Mouse (Mus musculus) layer of hippocampus, postnatal 14 days (tissue): ENCODE data around the gene Rln3. TPM values are rescaled to one million over a fixed set of nuclear protein-coding genes. Genes with fewer than 3 reads are reported as not detected.

Experiments
- DNase-seq, 2 experiments: peaks; one replicate each; pipeline ENCODE4 v3.0.0; 2021 to 2022; ENCODE audit warnings: low spot score in 2 of 2, mixed read lengths in 1 of 2
- long read RNA-seq, 2 experiments: library from polyadenylated mRNA; stranded (forward); transcript quantifications; one replicate each; pipeline ENCODE4 v2.0.0; 2021
- total RNA-seq, 2 experiments: library from RNA; stranded (reverse); gene quantifications; 2 replicates each; pipeline ENCODE4 v1.2.3; 2021

The Rln3 gene
- total RNA-seq, result not detected
- long read RNA-seq, experiment 1, result 0 reads
- long read RNA-seq, experiment 2, result 0 reads

DNA sequence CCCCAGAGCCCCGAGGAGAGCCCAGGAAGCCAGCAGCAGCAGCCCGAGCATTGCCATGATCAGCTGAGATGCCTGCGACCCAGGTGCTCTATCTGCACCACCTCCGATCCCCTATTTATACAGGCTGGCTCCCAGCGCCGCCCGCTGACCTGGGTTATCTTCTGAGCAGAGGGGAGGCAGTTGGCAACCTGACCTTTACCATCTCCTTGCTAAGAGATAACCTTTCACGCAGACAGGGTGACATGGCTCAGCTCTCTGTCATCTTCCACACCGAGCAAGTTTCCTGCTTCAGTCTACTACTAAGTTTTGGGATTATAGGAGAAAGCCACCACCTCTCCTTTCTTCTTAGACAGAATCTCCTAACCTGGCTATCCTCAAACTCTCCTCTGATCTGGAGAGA lies at the start of gene Rln3:
Gene Rln3, minus strand, starts transcription at position 101 of the 400 bp plus-strand sequence.
- DNase-seq, result no peak

DNA sequence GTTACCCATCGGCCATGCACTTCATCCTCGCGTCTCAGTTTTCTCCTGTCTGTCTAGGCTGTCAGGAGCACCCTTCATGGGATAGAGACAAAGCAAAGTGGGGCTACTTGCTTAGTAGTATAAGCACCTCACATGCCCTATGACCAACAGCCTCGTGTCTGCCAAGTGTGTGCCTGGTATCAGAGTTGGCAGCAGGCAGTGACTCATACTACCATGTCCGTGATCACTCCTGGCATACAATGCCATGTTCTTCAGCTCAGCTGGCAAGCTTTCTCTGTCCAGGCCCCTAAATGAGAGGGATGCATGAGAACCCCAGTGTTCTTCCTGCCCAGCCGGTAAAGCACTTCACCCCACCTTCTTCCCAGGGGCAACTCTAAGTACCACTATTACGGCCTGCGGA lies 45.8 kb upstream of the Rln3 start:
- DNase-seq, result no peak

DNA sequence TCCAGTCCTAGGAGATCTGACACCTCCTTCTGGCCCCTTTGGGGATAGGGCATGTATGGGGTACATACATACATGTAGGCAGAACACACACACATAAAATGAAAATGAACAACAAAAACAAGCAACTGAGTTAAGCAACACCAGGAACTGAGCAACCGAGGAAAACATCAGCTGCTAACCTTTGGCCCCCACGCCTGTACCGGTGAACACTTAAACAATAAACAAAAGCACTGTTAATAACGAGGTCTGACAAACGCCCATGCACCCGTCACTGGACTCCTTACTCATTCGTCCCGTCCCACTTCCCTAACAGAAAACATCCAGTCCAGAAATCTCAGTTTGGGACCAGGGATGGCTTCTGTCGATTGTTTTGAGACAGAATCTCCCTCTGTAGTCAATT lies 44.5 kb upstream of the Rln3 start:
- no peak for DNase-seq

DNA sequence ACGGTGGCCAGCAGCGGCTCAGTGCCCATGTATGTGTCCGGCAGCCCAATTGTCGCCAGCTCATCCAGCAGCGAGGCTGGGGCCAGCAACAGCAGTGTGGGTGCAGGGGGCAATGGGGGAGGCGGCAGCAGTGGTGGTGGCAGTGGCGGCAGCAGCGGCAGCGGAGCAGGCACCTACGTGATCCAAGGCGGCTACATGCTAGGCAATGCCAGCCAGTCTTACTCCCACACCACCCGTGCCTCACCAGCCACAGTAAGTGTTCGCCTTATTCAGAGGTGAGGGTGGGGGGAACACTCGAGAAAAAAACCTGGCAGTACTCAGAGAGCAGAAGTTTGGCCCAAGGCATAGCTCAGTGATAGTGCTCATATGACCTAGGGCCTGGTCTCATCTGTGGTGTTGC lies 43.0 kb upstream of the Rln3 start:
- DNase-seq, result no peak

DNA sequence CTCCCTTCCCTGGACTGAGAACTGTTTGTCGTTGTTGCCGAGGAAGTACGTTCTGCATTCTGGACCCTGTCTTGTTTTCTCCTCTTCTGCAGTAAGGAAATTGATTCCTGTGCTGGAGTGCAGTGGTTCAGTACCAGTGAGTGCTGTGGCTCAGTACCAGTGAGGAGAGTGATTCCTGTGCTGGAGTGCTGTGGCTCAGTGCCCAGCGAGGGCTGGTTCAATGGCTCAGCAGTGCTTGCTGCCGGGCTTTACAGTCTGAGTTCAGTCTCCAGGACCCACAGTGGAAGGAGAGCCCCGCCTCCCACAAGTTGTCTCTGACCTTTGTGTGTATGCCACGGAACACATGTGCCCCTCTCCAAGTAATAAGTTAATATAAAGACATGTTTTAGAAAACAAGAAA lies 42.4 kb upstream of the Rln3 start:
- no peak for DNase-seq

DNA sequence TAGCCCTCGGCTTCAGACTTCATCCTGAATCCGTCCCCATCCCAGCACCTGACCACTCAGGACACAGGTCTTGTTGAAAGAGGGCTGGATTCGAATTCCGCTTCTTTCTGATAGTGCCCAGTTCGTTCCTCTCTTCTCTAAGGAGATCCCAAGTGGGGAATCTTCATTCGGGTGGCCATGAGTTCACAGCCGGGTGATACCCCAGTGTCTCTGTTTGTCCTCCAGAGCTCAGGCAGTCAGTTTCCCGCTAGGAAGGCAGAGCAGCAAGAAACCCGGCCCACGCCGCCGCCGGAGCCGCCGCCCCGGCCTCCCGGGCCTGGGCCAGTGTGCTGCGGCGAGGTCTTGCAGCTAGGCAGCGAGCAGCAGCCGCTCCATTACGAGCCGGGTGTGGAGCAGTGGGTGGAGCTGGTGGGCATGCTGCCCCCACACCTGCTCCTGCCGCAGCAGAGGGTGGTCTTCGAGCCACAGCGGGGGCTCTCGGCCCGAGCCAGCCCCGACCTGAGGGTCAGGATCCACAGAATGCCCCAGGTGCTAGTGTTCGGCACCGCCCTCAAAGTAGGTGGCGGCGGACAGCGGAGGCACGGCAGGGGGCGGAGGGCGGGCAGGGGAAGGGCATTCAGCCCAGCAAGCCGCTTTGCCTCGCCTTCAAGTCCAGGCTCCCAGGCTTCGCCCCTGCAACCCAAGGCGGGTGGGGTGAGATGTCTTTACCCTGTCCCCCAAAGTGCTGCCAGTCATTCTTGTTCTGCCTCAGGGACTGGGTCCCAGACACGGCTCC lies 39.7 kb upstream of the Rln3 start:
- DNase-seq, result no peak

DNA sequence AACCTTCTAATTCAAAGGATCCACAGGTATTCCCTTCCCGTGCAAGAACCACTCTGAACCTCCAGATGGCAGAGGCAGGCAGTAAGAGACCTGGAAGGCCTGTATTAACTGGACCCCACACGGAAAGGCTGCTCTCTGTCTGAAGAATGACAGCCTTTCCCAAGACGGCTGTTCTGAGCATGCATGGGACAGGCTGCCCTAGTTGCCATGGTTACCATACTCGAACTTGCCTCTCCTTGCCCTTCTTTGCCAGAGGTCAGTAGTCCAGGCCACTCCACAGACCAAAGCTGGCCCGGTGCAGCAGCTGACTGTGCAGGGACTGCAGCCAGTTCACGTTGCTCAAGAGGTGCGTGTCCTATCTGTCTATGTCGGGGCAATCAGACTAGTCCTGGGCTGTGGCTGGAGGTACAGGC lies 39.0 kb upstream of the Rln3 start:
- DNase-seq, result no peak

DNA sequence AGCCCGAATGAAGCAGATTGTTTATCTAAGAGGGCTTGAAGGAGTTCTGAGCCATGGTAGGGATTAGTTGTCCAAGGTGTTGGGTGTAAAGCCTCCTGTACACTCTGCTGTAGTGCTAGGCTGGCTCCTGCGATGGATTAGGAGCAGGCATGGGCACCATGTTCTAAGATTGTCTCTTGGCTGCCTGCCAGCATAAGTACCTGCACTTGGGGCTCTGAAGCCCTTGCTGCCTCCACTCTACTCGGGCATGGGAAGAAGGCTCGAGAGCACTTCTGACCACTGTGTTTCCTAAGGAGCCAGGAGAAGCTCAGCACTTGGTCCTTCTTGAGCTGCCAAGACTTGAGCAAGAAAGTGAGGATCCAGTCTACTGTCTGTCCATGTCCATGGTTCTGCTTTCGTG lies 34.4 kb upstream of the Rln3 start:
- DNase-seq, result no peak

DNA sequence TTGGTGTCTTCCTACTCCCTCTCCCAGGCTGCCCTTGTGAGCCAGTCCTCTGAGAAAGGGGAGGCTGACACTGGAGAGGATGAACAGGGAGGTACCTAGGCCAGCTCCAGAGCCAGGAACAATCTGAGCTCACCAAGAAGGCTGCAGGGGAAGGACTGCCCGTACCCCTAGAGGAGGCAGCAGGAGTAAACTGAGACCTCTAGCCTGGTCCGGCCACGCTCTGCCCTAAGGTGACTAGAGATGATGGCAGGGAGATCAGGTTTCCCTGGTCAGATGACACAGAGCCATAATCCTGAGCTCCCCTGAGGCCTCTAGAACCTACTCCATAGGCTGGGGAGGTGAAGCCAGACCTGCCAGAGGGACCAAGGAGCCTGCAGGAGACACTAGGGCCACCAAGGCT lies 32.0 kb upstream of the Rln3 start:
- no peak for DNase-seq

DNA sequence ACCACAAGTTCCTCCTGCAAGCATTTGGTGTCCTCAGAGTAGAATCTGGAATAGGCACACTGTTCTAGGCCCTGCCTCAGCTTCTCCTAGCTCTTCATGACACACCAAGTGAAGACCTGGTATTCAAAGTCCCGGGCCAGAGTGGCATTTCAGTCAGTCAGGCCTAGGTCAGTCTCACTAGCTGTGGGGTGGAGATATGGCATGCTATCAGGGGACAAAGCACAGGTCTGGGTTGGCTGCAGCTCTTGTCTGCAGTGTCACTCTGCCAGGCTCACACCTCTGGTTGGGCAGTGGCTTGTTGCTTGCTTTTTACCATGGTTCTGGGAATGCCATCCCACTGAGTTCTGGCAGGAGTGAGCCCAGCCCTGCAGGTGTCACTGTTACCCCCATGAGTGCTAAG lies 31.6 kb upstream of the Rln3 start:
- DNase-seq, result no peak

DNA sequence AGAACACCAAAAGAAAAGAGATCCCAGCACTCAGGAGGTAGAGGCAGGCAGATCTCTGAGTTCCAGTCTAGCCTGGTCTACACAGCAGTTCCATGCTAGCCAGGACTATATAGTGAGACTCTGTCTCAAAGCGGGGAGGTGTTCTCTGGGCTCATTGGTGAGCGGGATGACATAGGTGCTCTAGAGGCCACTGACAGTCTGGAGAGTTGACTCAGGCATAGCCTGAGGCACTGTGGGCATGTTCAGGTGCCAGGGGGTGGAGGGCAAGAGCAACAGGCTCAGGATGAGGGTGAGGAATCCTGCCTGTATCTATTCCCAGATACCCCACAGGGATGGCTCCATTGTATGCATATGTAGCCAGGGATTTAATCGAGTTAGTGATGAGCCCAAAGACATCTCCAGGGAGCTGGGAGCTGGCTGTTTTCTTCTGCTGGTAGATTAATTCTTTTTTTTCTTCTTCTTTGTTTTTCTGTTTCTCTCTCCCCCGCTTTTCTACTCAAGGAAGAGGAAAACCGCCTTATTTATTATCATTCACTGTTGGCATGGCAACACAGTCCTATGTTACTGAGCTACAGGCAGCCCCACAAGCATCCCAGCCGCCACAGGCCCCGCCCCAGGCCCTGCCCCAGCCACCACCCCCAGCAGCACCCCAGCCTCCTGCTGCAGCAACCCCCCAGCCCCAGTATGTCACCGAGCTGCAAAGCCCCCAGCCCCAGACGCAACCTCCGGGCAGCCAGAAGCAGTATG lies 28.6 kb upstream of the Rln3 start:
- DNase-seq, result no peak

DNA sequence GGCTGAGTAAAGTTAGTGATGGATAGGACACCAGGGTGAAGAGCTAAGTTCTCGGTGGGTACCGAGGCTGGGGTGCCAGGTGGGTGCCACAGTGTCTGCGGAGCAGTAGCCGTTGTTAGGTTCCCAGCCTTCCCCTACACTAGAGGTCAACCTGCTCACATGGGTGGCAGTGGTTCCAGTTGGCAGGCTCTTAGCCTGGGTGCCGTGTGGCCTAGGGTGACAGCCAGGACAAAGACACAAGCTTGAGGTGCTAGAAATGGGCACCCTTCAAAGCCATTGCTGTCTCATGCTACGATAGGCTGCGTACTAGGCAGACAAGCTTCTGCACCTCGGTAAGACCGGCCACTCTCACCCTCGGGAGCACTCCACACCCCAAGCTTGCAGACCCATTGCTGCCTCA lies 27.5 kb upstream of the Rln3 start:
- no peak for DNase-seq

DNA sequence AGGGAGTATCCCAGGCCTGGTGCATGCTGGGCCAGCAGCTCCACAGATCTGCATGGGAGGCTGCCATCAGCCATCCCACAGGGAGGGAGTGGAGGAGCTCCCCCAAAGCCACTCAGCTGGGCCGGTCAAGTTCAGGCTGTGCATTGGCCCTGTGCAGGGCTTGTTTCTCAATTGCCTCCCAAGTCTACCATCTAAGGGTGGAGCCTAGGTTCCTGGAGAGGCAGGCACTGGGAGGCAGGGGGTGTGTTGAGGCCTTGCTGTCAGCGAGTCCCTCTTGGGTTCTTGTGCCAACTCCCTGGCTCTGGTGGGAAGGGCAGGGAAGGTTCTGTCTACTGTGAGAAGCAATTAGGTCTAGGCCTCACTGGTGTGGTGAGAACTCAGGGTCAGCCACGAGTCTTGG lies 27.1 kb upstream of the Rln3 start:
- DNase-seq, result no peak

DNA sequence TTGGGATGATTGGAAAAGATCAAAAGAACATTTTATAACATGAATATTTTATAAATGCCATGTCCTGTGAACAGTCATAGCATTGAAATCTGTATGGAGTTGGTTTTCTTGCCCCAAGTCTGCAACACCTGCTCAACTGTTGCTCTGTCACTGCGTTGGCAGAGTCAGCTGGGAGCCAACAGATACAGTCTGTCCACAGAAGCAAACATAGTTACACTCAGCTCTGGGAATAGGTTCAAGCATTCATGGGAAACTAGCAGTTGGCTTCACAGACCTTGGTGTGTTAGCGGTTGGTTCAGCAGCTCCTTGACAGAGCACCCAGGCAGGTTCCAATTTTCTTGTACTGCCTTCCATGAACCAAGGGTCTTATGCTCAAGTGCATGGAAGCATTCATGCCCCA lies 25.9 kb upstream of the Rln3 start:
- DNase-seq, result peak; percentile 52 to 88

DNA sequence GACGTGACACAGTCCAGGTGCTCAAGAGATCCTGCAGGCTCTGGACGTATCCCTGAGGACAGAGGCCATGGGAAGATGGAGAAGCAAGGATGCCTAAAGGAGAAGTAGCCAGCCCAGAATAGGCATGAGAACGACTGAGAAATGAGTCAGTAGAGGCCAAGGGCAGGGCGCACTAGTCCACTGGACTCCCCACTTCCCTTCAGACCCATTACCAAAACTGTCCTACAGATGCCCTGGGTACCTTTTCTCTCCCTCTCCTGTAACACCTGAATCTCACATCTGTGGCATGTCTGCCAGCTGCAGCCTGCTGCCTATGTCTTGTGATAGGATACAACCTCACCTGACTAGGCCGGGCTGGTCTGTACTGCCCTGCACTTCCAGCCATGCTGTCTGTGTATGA lies 25.4 kb upstream of the Rln3 start:
- no peak for DNase-seq

DNA sequence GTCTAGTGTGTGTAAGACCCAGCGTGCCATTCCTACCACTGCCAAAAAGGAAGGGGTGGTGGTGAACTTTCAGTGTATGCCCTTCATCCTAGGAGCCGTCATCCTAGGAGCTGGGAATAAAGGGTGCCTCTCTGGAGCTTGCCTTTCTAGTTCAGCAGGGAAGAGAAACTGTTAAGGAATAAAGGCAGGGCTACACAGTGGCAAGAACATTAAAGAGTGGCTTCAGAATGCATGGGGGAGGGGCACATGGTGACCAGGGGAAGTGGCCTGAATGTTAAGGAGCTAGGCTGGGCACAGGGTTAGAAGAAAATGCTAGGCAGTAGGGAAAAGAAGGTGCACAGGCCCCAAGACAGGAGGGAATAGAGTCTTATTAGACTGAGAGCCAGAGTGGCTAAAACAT lies 24.9 kb upstream of the Rln3 start:
- peak in 1 of 2 experiments; percentile 21 for DNase-seq

DNA sequence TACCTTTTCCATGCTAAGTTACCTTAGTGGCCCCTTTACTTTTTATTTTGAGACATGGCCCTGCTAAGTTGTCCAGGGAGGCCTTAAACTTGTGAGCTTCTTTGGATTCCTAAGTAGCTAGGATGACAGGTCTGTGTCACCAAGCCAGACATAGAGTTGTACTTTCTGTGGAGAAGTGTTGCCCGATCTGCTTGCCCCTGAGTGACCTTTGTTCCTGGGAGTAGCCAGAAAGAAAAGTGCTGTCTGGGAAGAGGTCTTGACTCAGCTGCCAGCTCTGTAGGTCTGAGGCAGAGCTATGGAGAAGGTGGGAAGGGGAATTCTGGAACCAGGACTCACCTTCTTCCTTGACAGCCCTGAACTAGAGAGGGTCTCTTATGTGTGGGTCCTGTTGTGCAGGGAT lies 24.4 kb upstream of the Rln3 start:
- no peak for DNase-seq

DNA sequence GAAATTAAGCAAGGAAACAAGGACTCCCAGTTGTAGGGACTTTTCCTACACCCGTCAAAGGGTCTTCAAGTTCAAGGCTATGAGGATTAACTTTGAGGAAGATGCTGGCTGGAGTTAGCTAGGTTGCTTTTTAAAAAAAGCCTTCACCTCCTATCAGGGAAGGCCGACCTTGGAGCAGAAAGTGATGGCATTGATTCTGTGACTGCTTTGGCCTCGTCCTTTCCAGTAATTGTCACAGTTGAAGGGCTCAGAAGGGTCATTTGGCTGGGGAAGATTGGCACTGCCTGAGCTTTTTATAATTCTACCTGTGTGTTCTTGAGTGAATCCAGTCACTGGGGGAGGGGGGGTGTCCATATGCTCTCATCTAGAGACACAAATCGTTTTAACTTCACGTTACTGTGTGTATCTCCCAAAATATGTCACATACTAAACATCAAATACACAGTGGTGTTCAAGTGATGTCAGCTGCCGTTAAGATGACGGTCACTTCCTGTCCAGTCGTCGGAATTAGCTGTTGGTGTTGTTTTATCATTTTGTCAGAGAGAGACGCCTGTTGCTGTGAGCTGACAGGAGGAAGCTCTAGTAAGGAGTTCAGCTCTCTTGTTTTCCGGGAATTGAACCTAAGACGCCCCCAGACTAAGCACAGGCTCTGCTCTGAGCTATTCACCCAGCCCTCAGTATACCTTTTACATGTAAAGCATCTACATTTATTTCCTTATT lies 23.7 kb upstream of the Rln3 start:
- DNase-seq, result no peak

DNA sequence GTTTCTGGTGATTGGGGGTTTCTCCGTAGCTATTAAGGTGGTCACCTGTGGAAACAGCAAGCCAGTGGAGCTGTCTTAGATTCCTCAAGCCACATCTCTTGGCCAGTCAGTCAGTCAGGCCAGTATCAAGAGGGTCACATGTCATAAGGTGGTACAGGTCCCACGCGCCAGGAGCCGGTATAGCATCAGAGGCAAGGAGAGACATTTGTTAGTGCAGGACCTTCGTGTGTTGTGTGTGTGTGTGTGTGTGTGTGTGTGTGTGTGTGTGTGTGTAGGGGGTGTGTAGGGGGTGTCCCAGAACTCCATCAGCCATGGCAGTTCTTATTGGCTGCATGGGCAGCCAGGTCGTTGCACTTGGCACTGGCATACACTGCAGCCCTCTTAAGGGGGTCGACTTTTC lies 23.1 kb upstream of the Rln3 start:
- no peak for DNase-seq

DNA sequence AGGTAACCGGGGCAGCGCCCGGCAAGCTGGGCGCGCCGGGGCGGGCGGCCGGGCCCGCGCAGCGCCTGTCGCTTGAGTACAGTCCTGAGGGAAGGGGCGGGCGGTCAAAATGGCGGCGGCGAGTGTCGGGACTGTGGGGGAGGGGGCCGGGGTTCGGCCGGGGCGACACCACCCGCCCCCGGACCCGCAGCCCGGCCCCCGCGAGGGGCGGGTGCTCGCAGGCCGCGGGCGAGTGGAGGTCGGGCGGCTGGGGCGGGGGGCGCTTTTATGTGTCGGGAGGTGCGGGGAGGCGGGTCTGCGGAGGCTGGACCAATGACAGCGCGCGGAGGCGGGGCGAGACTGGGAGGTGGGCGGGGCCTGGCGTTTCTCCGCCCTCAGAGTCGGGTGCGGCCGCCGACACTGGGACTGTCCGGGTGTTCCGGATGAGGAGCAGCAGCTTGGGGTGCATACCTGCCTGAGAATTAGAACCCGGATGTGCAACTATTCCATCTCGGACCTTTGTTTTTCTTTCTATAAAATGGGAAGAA lies 22.3 kb upstream of the Rln3 start:
- DNase-seq, result peak; percentile 95 to 96

DNA sequence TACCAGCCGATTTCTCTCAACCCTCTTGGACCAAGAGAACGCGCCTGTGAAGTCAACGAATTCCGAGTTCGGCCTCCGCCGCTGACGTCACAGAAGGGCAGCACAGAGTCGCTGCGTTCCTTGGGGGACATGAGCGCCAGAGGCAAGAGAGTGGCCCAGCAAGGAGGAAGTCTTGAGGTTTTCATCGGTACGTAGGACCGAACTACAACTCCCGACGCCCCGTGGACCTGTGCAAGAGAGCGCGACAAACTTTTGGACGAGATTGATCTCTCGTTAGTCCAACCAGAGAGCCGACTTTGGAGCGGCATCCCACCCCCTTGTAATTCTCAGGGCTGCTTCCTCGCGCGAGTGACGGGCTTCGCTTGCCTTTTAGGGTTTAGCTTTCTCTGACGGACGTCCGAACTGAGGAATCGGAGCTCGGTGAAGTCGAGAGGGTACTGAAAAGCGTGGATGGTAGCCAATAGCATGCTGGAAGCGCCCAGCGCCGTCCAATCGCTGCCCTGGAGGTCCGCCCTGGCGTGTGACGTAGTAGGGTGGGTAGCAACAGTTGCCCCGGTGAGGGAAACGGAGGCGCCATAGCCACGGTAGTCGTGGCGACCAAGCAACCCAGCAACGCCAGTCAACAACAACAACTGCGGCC lies 21.6 kb upstream of the Rln3 start, which contains the start of gene Rfx1:
Gene Rfx1, plus strand, starts transcription at position 544 of the 640 bp plus-strand sequence.
- DNase-seq, result peak; percentile 99 to 100
